In the genomic region with DNA sequence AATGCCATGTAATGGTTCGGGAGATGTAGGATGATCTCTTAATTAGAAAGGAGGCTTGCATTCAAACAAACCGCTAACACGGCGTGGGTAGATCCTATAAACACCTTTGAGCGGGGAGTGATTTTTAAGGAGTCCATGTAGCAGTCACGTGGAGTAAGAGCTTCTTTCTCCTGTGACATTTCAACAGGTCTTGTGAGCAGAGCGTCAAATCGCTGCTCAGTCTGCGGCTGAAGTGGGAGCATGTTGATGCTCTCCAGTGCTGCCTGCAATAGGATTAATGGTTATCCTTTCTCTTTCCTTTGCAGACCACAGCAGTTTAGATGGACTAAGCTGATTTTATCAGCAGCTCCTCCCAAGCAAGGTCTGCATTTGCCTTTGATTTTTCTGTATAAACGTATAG, we compare ENCODE assay signal across 9 mouse cellular contexts. TPM values are rescaled to one million over a fixed set of nuclear protein-coding genes. Genes with fewer than 3 reads are reported as not detected.
DNase-seq lines count a peak whose midpoint lies in the region; ATAC-seq and TF ChIP-seq lines count a peak whose summit lies in the region.
"Had no signal": no experiment of that assay in that cellular context is flagged by ENCODE, and none has a peak within 500 bp of the region (broad histone marks: within the 10 kb centered on the region; RNA-seq: fewer than 3 reads in every experiment).

No protein-coding gene starts in this region.

- peak overlapping the region; percentile 91 for H3K4me3 ChIP-seq in lung, adult 2 months (replicated peaks; ENCODE audit: extremely low read depth, low read depth, low read length)
- H3K4me3 ChIP-seq in bone marrow macrophage, adult 2 months (ENCODE audit: insufficient read depth, low read length), result peak overlapping the region; percentile 78
- peak overlapping the region; percentile 70 for H3K4me3 ChIP-seq in limb, embryonic 11.5 days (ENCODE audit: low read depth, low read length)
- H3K4me3 ChIP-seq in neural tube, embryonic 15.5 days (replicated peaks), result peak overlapping the region; percentile 74

- 0 out of 2 replicates have a peak, but pooled peaks have one; percentile 21 for ATAC-seq in granulocyte monocyte progenitor cell, adult 5-6 weeks (replicated peaks; ENCODE audit: poor library complexity, severe bottlenecking)
- no peak for ATAC-seq in limb, embryonic 11.5 days (ENCODE audit: insufficient number of reproducible peaks, low FRiP score, low TSS enrichment, low read depth)
- ATAC-seq in neural tube, embryonic 15.5 days (ENCODE audit: low FRiP score), result peak; percentile 30
- no peak for ATAC-seq in megakaryocyte progenitor cell, adult 5-6 weeks (replicated peaks; ENCODE audit: poor library complexity)

- no peak for TF ChIP-seq CTCF in lung, adult 2 months (IDR thresholded peaks at IDR 0.05; ENCODE audit: insufficient read depth, low read length)
- TF ChIP-seq CTCF in bone marrow macrophage, adult 2 months (IDR thresholded peaks at IDR 0.05; ENCODE audit: low read depth, low read length), result no peak

- no peak overlapping the region for H3K27ac ChIP-seq in bone marrow macrophage, adult 2 months (ENCODE audit: insufficient read depth, low read depth, low read length)
- H3K27ac ChIP-seq in limb, embryonic 11.5 days (replicated peaks; ENCODE audit: low read depth, low read length), result no peak overlapping the region
- H3K27ac ChIP-seq in neural tube, embryonic 15.5 days (replicated peaks), result peak overlapping the region; percentile 82

- H3K9ac ChIP-seq in limb, embryonic 11.5 days (ENCODE audit: low read length), result peak overlapping the region; percentile 67
- peak overlapping the region; percentile 66 for H3K9ac ChIP-seq in neural tube, embryonic 15.5 days (replicated peaks)

- no peaks in the 10 kb centered on the region for H3K9me3 ChIP-seq in limb, embryonic 11.5 days (ENCODE audit: control insufficient read depth, low read length)
- H3K9me3 ChIP-seq in neural tube, embryonic 15.5 days (replicated peaks), result no peaks in the 10 kb centered on the region

- DNase-seq in lung, adult 2 months, result no peak
- no peak for DNase-seq in lung, postnatal 4 days
- peak; percentile 22 for DNase-seq in limb, embryonic 11.5 days (ENCODE audit: low spot score)
- no peak for DNase-seq in left cerebral cortex, postnatal 10 days (ENCODE audit: extremely low spot score in 1 of 2, low spot score in 2 of 2)

- no peaks in the 10 kb centered on the region for H3K27me3 ChIP-seq in limb, embryonic 11.5 days (ENCODE audit: control insufficient read depth, insufficient read depth, low read length)
- H3K27me3 ChIP-seq in neural tube, embryonic 15.5 days (replicated peaks), result no peaks in the 10 kb centered on the region

- H3K4me1 ChIP-seq in lung, adult 2 months (ENCODE audit: control insufficient read depth, insufficient read depth, low read length), result no peaks in the 10 kb centered on the region
- peaks cover 6% of the 10 kb centered on the region for H3K4me1 ChIP-seq in bone marrow macrophage, adult 2 months (ENCODE audit: control insufficient read depth, insufficient read depth, low read length)
- no peaks in the 10 kb centered on the region for H3K4me1 ChIP-seq in limb, embryonic 11.5 days (ENCODE audit: control insufficient read depth, insufficient read depth, low read length)
- H3K4me1 ChIP-seq in neural tube, embryonic 15.5 days, result peaks cover 15% of the 10 kb centered on the region

- no peak for TF ChIP-seq POLR2A in lung, adult 2 months (IDR thresholded peaks at IDR 0.05; ENCODE audit: borderline replicate concordance, extremely low read depth, low read depth, low read length)
- no peak for TF ChIP-seq POLR2A in bone marrow macrophage, adult 2 months (IDR thresholded peaks at IDR 0.05; ENCODE audit: borderline replicate concordance, low read depth, low read length)

- intact Hi-C loops in left cerebral cortex, postnatal 10 days (cut with DNase I), result no loop called here

- H3K4me2 ChIP-seq in limb, embryonic 11.5 days (ENCODE audit: low read depth, severe bottlenecking), result peak overlapping the region; percentile 71
- peak overlapping the region; percentile 92 for H3K4me2 ChIP-seq in neural tube, embryonic 15.5 days

- no peaks in the 10 kb centered on the region for H3K36me3 ChIP-seq in limb, embryonic 11.5 days (ENCODE audit: control insufficient read depth, insufficient read depth, low read length)
- H3K36me3 ChIP-seq in neural tube, embryonic 15.5 days, result no peaks in the 10 kb centered on the region

- 3% methylated on average over 10 of the region's 10 CpGs for WGBS in lung, adult 2 months
- 7% methylated on average over 10 of the region's 10 CpGs for WGBS in limb, embryonic 11.5 days
- 8% methylated on average over 10 of the region's 10 CpGs for WGBS in neural tube, embryonic 15.5 days

RNA-seq across cellular contexts. Expression of a gene that starts 0.8 kb away (rescaled TPM):
- 13.1 and 15.3 TPM in 2 replicates for polyA plus RNA-seq in lung, adult 2 months (2012; rRNA removed)
- polyA plus RNA-seq in bone marrow macrophage, adult 2 months (2012; ENCODE audit: insufficient read depth, insufficient read length, missing spikeins), result 13.4 and 14.5 TPM in 2 replicates
- total RNA-seq in granulocyte monocyte progenitor cell, adult 5-6 weeks (2014; fragmentation: Nextera tagmentation), result 10.9 and 20.5 TPM in 2 replicates
- 14.8 and 18.4 TPM in 2 replicates for total RNA-seq in granulocyte monocyte progenitor cell, adult 5-6 weeks (2017)
- polyA plus RNA-seq in limb, embryonic 11.5 days (2014; fragmentation: Nextera tagmentation; extraction: Ambion mirVana), result 15.5 and 15.9 TPM in 2 replicates
- polyA plus RNA-seq in neural tube, embryonic 15.5 days (2015; fragmentation: Nextera tagmentation; extraction: Ambion mirVana), result 16.4 and 17.4 TPM in 2 replicates
- 16.9 and 20.8 TPM in 2 replicates for total RNA-seq in megakaryocyte progenitor cell, adult 5-6 weeks (2015)
- 18.9 and 21.3 TPM in 2 replicates for total RNA-seq in megakaryocyte progenitor cell, adult 5-6 weeks (2017)
- 10 to 100 TPM; 27.8 to 28.6 TPM for total RNA-seq in left cerebral cortex, postnatal 10 days (2021)

RNA-seq across cellular contexts. Expression of a gene that starts 6.7 kb away (rescaled TPM):
- 56.2 and 113 TPM in 2 replicates for polyA plus RNA-seq in lung, adult 2 months (2012; rRNA removed)
- 65.4 and 89.1 TPM in 2 replicates for polyA plus RNA-seq in bone marrow macrophage, adult 2 months (2012; ENCODE audit: insufficient read depth, insufficient read length, missing spikeins)
- total RNA-seq in granulocyte monocyte progenitor cell, adult 5-6 weeks (2014; fragmentation: Nextera tagmentation), result 80.0 and 88.0 TPM in 2 replicates
- 164 and 168 TPM in 2 replicates for total RNA-seq in granulocyte monocyte progenitor cell, adult 5-6 weeks (2017)
- polyA plus RNA-seq in limb, embryonic 11.5 days (2014; fragmentation: Nextera tagmentation; extraction: Ambion mirVana), result 62.7 TPM in 2 replicates
- polyA plus RNA-seq in neural tube, embryonic 15.5 days (2015; fragmentation: Nextera tagmentation; extraction: Ambion mirVana), result 72.1 and 78.8 TPM in 2 replicates
- 129 and 142 TPM in 2 replicates for total RNA-seq in megakaryocyte progenitor cell, adult 5-6 weeks (2015)
- total RNA-seq in megakaryocyte progenitor cell, adult 5-6 weeks (2017), result 178 and 208 TPM in 2 replicates
- total RNA-seq in left cerebral cortex, postnatal 10 days (2021), result 10 to 100 TPM; 41.0 to 44.1 TPM

RNA-seq across cellular contexts. Expression of a gene that starts 22.2 kb away (rescaled TPM):
- not detected in 2 replicates for polyA plus RNA-seq in lung, adult 2 months (2012; rRNA removed)
- polyA plus RNA-seq in bone marrow macrophage, adult 2 months (2012; ENCODE audit: insufficient read depth, insufficient read length, missing spikeins), result not detected in 2 replicates
- not detected in 2 replicates for total RNA-seq in granulocyte monocyte progenitor cell, adult 5-6 weeks (2014; fragmentation: Nextera tagmentation)
- total RNA-seq in granulocyte monocyte progenitor cell, adult 5-6 weeks (2017), result not detected in 2 replicates
- not detected in 2 replicates for polyA plus RNA-seq in limb, embryonic 11.5 days (2014; fragmentation: Nextera tagmentation; extraction: Ambion mirVana)
- not detected in 2 replicates for polyA plus RNA-seq in neural tube, embryonic 15.5 days (2015; fragmentation: Nextera tagmentation; extraction: Ambion mirVana)
- not detected in 2 replicates for total RNA-seq in megakaryocyte progenitor cell, adult 5-6 weeks (2015)
- not detected in 2 replicates for total RNA-seq in megakaryocyte progenitor cell, adult 5-6 weeks (2017)
- not detected for total RNA-seq in left cerebral cortex, postnatal 10 days (2021)
- total RNA-seq: heart, adult 18-20 months had no signal

Comparison
In these comparisons a context has a peak if more than half of its experiments do, and no peak if none do; other contexts are left out.
1. ATAC-seq: peak in granulocyte monocyte progenitor cell, adult 5-6 weeks (single experiment) and neural tube, embryonic 15.5 days (single experiment); none in limb, embryonic 11.5 days (single experiment) and megakaryocyte progenitor cell, adult 5-6 weeks (single experiment).
2. Peak in every context shown above with its lines, with median percentiles within 50 percentile points of each other: H3K4me3 ChIP-seq.